Mouse (Mus musculus): ENCODE data around the gene Sertad4.

DNA sequence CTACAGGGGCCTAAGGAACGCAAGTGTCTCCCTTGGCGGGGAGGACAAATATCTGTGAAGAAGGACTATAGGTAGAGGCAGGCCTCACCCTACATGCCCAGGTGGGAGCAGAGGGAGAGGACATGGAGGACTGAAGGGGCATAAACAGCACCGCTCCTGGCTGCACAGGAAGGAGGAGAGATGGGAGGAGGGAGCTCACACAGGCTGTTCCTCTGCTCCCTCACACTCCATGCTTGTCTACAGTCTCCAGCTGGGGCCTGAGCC is 58.6 kb downstream of the Sertad4 start:
- TF ChIP-seq CTCF (IDR thresholded peaks at IDR 0.05; ENCODE audit: control insufficient read depth, insufficient read depth, insufficient replicate concordance, low read depth, low read length) (no peak), POLR2A (IDR thresholded peaks at IDR 0.05; ENCODE audit: control insufficient read depth, low read depth, low read length) (no peak)
